Mouse (Mus musculus) embryonic facial prominence, embryonic 13.5 days (tissue): ENCODE measurements at regions not wholly inside any gene's neighbourhood (a gene's known extent, or its start where the extent isn't known, plus 50 kb on each side); places are given as distances from the start of the nearest gene placed in this dataset.
A peak's percentile ranks its signal among the peaks of the same experiment; 100 is the strongest.

Experiments used
- ATAC-seq: fragments of 200-750 bp; cut with Nextera tagmentation; 2 replicates; pipeline ENCODE4 v1.8.0; 2017; ENCODE audit warnings: low read depth; ENCODE audit not compliant: insufficient number of reproducible peaks, insufficient read depth, low FRiP score, low TSS enrichment
- H3K27ac ChIP-seq: fragments of 300-500 bp; sonication (generic); 2 replicates; pipeline ENCODE4 v1.5.1; 2015; ENCODE audit warnings: moderate library complexity, mild to moderate bottlenecking, inconsistent platforms
- H3K27me3 ChIP-seq: fragments of 300-500 bp; sonication (generic); 2 replicates; pipeline ENCODE4 v1.6.1; 2015; ENCODE audit warnings: mild to moderate bottlenecking, inconsistent platforms
- H3K36me3 ChIP-seq: fragments of 300-500 bp; sonication (generic); 2 replicates; pipeline ENCODE4 v1.6.1; 2015; ENCODE audit warnings: mild to moderate bottlenecking, inconsistent platforms
- H3K4me1 ChIP-seq: fragments of 300-500 bp; sonication (generic); 2 replicates; pipeline ENCODE4 v1.6.1; 2015; ENCODE audit warnings: inconsistent platforms
- H3K4me2 ChIP-seq: fragments of 300-500 bp; sonication (generic); 2 replicates; pipeline ENCODE4 v1.6.1; 2015; ENCODE audit warnings: moderate library complexity, mild to moderate bottlenecking, inconsistent platforms
- H3K4me3 ChIP-seq: fragments of 300-500 bp; sonication (generic); 2 replicates; pipeline ENCODE4 v1.5.1; 2015; ENCODE audit warnings: mild to moderate bottlenecking, inconsistent platforms
- H3K9ac ChIP-seq: fragments of 300-500 bp; sonication (generic); 2 replicates; pipeline ENCODE4 v1.6.1; 2015; ENCODE audit warnings: mild to moderate bottlenecking, inconsistent platforms
- H3K9me3 ChIP-seq: fragments of 300-500 bp; sonication (generic); 2 replicates; pipeline ENCODE4 v1.6.1; 2016; ENCODE audit warnings: inconsistent platforms
- WGBS: fragments of 180-500 bp; shearing (Covaris S2); methylation state at CpG from one replicate; pipeline ENCODE4 v1.1.7; 2015; ENCODE audit warnings: mixed read lengths; 5-methylcytosine and 5-hydroxymethylcytosine counted together

- no peak for ATAC-seq
- WGBS, result 80% methylated on average over 4 of the region's 4 CpGs
- H3K4me1 ChIP-seq, result peaks cover 46% of the 10 kb centered on the region
These were observed 408.5 kb downstream of the Sox9 start for GRCm38 (mm10) chr11:113190520-113190919.

GRCm38 (mm10) chr11:113191006-113191405 is 409.0 kb downstream of the Sox9 start:
- H3K36me3 ChIP-seq, result no peaks in the 10 kb centered on the region
- H3K27ac ChIP-seq, result no peak overlapping the region
- no peaks in the 10 kb centered on the region for H3K27me3 ChIP-seq
- ATAC-seq, result no peak
- H3K4me3 ChIP-seq, result no peak overlapping the region
- H3K9me3 ChIP-seq, result no peaks in the 10 kb centered on the region
- peaks cover 42% of the 10 kb centered on the region for H3K4me1 ChIP-seq
- no peak overlapping the region for H3K4me2 ChIP-seq
- no peak overlapping the region for H3K9ac ChIP-seq
- WGBS, result 93% methylated on average over 7 of the region's 7 CpGs

More at GRCm38 (mm10) chr11:113190520-113190919, 408.5 kb downstream of the Sox9 start:
- Histone ChIP-seq H3K9ac (no peak overlapping the region), H3K4me2 (no peak overlapping the region), H3K27ac (no peak overlapping the region), H3K4me3 (no peak overlapping the region), H3K27me3 (no peaks in the 10 kb centered on the region), H3K9me3 (no peaks in the 10 kb centered on the region), H3K36me3 (no peaks in the 10 kb centered on the region)

GRCm38 (mm10) chr11:113192086-113192856 is 410.2 kb downstream of the Sox9 start:
- no peak overlapping the region for H3K9ac ChIP-seq
- H3K4me2 ChIP-seq, result peak overlapping the region; percentile 2; the same call in 1 of the 2 replicates
- 0 out of 2 replicates have a peak, but pooled peaks cover 2% of the 10 kb centered on the region for H3K27me3 ChIP-seq
- peaks cover 44% of the 10 kb centered on the region for H3K4me1 ChIP-seq
- H3K4me3 ChIP-seq, result no peak overlapping the region
- H3K36me3 ChIP-seq, result no peaks in the 10 kb centered on the region
- no peak overlapping the region for H3K27ac ChIP-seq
- ATAC-seq, result peak; percentile 68; the same call in 1 of the 2 replicates
- H3K9me3 ChIP-seq, result no peaks in the 10 kb centered on the region
- WGBS, result 75% methylated on average over 22 of the region's 22 CpGs

- 39% methylated on average over 15 of the region's 15 CpGs for WGBS
- Histone ChIP-seq H3K27ac (no peak overlapping the region), H3K27me3 (0 out of 2 replicates have a peak, but pooled peaks cover 2% of the 10 kb centered on the region), H3K9me3 (no peaks in the 10 kb centered on the region), H3K4me1 (peaks cover 58% of the 10 kb centered on the region), H3K36me3 (no peaks in the 10 kb centered on the region), H3K4me2 (no peak overlapping the region), H3K9ac (no peak overlapping the region), H3K4me3 (no peak overlapping the region)
- no peak for ATAC-seq
These were observed 412.3 kb downstream of the Sox9 start for GRCm38 (mm10) chr11:113194144-113194827.
